Mouse (Mus musculus) stomach, postnatal 0 days (tissue): Measurements from ENCODE around the gene Clcc1.

ENCODE experiments used
- CTCF ChIP-seq: IDR thresholded peaks from 2 replicates; pipeline ENCODE4 v1.5.1; 2016; ENCODE audit warnings: antibody characterized with exemption, low read depth, mild to moderate bottlenecking, moderate library complexity
- EP300 ChIP-seq: optimal IDR thresholded peaks from 2 replicates; pipeline ENCODE3; 2016; ENCODE audit warnings: antibody characterized with exemption

- TF ChIP-seq CTCF (no peak), EP300 (no peak)
Observed at GRCm38 (mm10) chr3:108711296-108711695, 57.6 kb downstream of the Clcc1 start.
